Comparison of ENCODE assay signal across 23 mouse cellular contexts in genomic region chr10:119421418-119421817, GRCm38 (mm10). TPM values are rescaled to one million over a fixed set of nuclear protein-coding genes. Genes with fewer than 3 reads are reported as not detected.
DNase-seq lines count a peak whose midpoint lies in the region; ATAC-seq and TF ChIP-seq lines count a peak whose summit lies in the region.
"Had no signal": no experiment of that assay in that cellular context is flagged by ENCODE, and none has a peak within 500 bp of the region (broad histone marks: within the 10 kb centered on the region; RNA-seq: fewer than 3 reads in every experiment).

No protein-coding gene starts in this region.

- intact Hi-C loops in left cerebral cortex, postnatal 36 days (cut with DNase I), result no loop called here

- H3K4me3 ChIP-seq in intestine, embryonic 16.5 days (ENCODE audit: low read length), result no peak overlapping the region
- H3K4me3 ChIP-seq in intestine, embryonic 15.5 days (replicated peaks), result no peak overlapping the region
- H3K4me3 ChIP-seq in CH12.LX (replicated peaks in 1 of 3; ENCODE audit: low read depth in 2 of 3, low read length in 2 of 3, poor library complexity in 1 of 3), result no peak overlapping the region
- no peak overlapping the region for H3K4me3 ChIP-seq in liver, embryonic 15.5 days (replicated peaks)
- H3K4me3 ChIP-seq in stomach, postnatal 0 days (ENCODE audit: low read depth, low read length), result no peak overlapping the region
- no peak overlapping the region for H3K4me3 ChIP-seq in forebrain, embryonic 11.5 days (ENCODE audit: low read depth, low read length)
- H3K4me3 ChIP-seq: embryonic facial prominence, embryonic 12.5 days; forebrain, embryonic 12.5 days; heart, embryonic 10.5 days; hindbrain, embryonic 10.5 days; midbrain, embryonic 10.5 days had no signal

- no peaks in the 10 kb centered on the region for H3K27me3 ChIP-seq in intestine, embryonic 16.5 days (replicated peaks; ENCODE audit: control insufficient read depth, insufficient read depth, low read length)
- no peaks in the 10 kb centered on the region for H3K27me3 ChIP-seq in intestine, embryonic 15.5 days (replicated peaks)
- H3K27me3 ChIP-seq in CH12.LX (replicated peaks), result no peaks in the 10 kb centered on the region
- no peaks in the 10 kb centered on the region for H3K27me3 ChIP-seq in liver, embryonic 15.5 days
- H3K27me3 ChIP-seq in stomach, postnatal 0 days (ENCODE audit: control insufficient read depth, insufficient read depth, low read length), result no peaks in the 10 kb centered on the region
- no peaks in the 10 kb centered on the region for H3K27me3 ChIP-seq in forebrain, embryonic 11.5 days (ENCODE audit: control insufficient read depth, insufficient read depth, low read length)
- H3K27me3 ChIP-seq: embryonic facial prominence, embryonic 12.5 days; forebrain, embryonic 12.5 days had no signal

- in situ Hi-C loops in CH12.LX (cut with MboI; ENCODE audit: low pct_ligation_motif_present, low pct_unique_long_range_greater_than_20kb, low sequenced_read_pairs), result no loop called here

- no peaks in the 10 kb centered on the region for H3K4me1 ChIP-seq in intestine, embryonic 16.5 days (ENCODE audit: control insufficient read depth, insufficient read depth, low read length)
- H3K4me1 ChIP-seq in intestine, embryonic 15.5 days (replicated peaks), result no peaks in the 10 kb centered on the region
- H3K4me1 ChIP-seq in CH12.LX (ENCODE audit: control insufficient read depth in 1 of 2, insufficient read depth in 2 of 2), result peaks cover 2 to 7% of the 10 kb centered on the region in 2 experiments; a peak in 3 of 4 replicates
- H3K4me1 ChIP-seq in liver, embryonic 15.5 days (replicated peaks), result no peaks in the 10 kb centered on the region
- H3K4me1 ChIP-seq in stomach, postnatal 0 days (replicated peaks; ENCODE audit: control insufficient read depth, insufficient read depth), result no peaks in the 10 kb centered on the region
- no peaks in the 10 kb centered on the region for H3K4me1 ChIP-seq in forebrain, embryonic 11.5 days (replicated peaks; ENCODE audit: control insufficient read depth, insufficient read depth, low read length)
- H3K4me1 ChIP-seq: embryonic facial prominence, embryonic 12.5 days; forebrain, embryonic 12.5 days; hindbrain, embryonic 10.5 days; midbrain, embryonic 10.5 days had no signal

- no peak overlapping the region for H3K9ac ChIP-seq in intestine, embryonic 16.5 days (ENCODE audit: low read depth, low read length)
- no peak overlapping the region for H3K9ac ChIP-seq in intestine, embryonic 15.5 days
- H3K9ac ChIP-seq in CH12.LX (ENCODE audit: insufficient read depth, low read depth), result no peak overlapping the region
- H3K9ac ChIP-seq in liver, embryonic 15.5 days, result no peak overlapping the region
- H3K9ac ChIP-seq in stomach, postnatal 0 days (ENCODE audit: low read length), result no peak overlapping the region
- no peak overlapping the region for H3K9ac ChIP-seq in forebrain, embryonic 11.5 days (ENCODE audit: low read length)
- H3K9ac ChIP-seq: embryonic facial prominence, embryonic 12.5 days; forebrain, embryonic 12.5 days had no signal

- dilution Hi-C loops in CH12.LX (cut with MboI; ENCODE audit: extremely low pct_ligation_motif_present, extremely low pct_unique_long_range_greater_than_20kb, low sequenced_read_pairs), result no loop called here

- ATAC-seq in intestine, embryonic 16.5 days, result peak; percentile 40; the same call in 1 of the 2 replicates
- ATAC-seq in intestine, embryonic 15.5 days, result no peak
- ATAC-seq in liver, embryonic 15.5 days (ENCODE audit: insufficient read depth), result 0 out of 2 replicates have a peak, but pooled peaks have one; percentile 49
- ATAC-seq in stomach, postnatal 0 days (ENCODE audit: low FRiP score, low TSS enrichment), result peak; percentile 90
- no peak for ATAC-seq in forebrain, embryonic 11.5 days (replicated peaks; ENCODE audit: low FRiP score)
- ATAC-seq: activated CD4-positive, CD25-positive, alpha-beta regulatory T cell, adult 4 months; hindbrain, embryonic 16.5 days; intestine, postnatal 0 days; lung, postnatal 0 days had no signal

- no peak for TF ChIP-seq RAD21 in CH12.LX (IDR thresholded peaks at IDR 0.05; ENCODE audit: low read depth, low read length)

- H3K36me3 ChIP-seq in intestine, embryonic 16.5 days (ENCODE audit: control insufficient read depth, insufficient read depth, low read length), result no peaks in the 10 kb centered on the region
- H3K36me3 ChIP-seq in intestine, embryonic 15.5 days, result no peaks in the 10 kb centered on the region
- H3K36me3 ChIP-seq in CH12.LX (replicated peaks in 1 of 2; ENCODE audit: control insufficient read depth in 1 of 2, insufficient read depth in 1 of 2, low read length in 1 of 2), result peaks cover 0 to 31% of the 10 kb centered on the region in 2 experiments
- H3K36me3 ChIP-seq in liver, embryonic 15.5 days (replicated peaks), result no peaks in the 10 kb centered on the region
- no peaks in the 10 kb centered on the region for H3K36me3 ChIP-seq in stomach, postnatal 0 days (ENCODE audit: control insufficient read depth, insufficient read depth, low read length)
- H3K36me3 ChIP-seq in forebrain, embryonic 11.5 days (ENCODE audit: control insufficient read depth, insufficient read depth, low read length), result no peaks in the 10 kb centered on the region
- H3K36me3 ChIP-seq: embryonic facial prominence, embryonic 12.5 days; forebrain, embryonic 12.5 days; heart, embryonic 10.5 days; hindbrain, embryonic 10.5 days; midbrain, embryonic 10.5 days had no signal

- no peaks in the 10 kb centered on the region for H3K79me2 ChIP-seq in CH12.LX (replicated peaks; ENCODE audit: control insufficient read depth, extremely low read depth, insufficient read depth, poor library complexity, severe bottlenecking)

- no peaks in the 10 kb centered on the region for H3K9me3 ChIP-seq in intestine, embryonic 16.5 days (ENCODE audit: control insufficient read depth, low read length)
- no peaks in the 10 kb centered on the region for H3K9me3 ChIP-seq in intestine, embryonic 15.5 days
- no peaks in the 10 kb centered on the region for H3K9me3 ChIP-seq in CH12.LX (replicated peaks; ENCODE audit: low read length)
- H3K9me3 ChIP-seq in liver, embryonic 15.5 days (replicated peaks), result 0 out of 2 replicates have a peak, but pooled peaks cover 2% of the 10 kb centered on the region
- H3K9me3 ChIP-seq in stomach, postnatal 0 days (ENCODE audit: control insufficient read depth, low read length), result no peaks in the 10 kb centered on the region
- H3K9me3 ChIP-seq in forebrain, embryonic 11.5 days (ENCODE audit: control insufficient read depth, low read length), result no peaks in the 10 kb centered on the region
- H3K9me3 ChIP-seq: embryonic facial prominence, embryonic 12.5 days; forebrain, embryonic 12.5 days; heart, embryonic 10.5 days; hindbrain, embryonic 10.5 days; midbrain, embryonic 10.5 days had no signal

- no peak overlapping the region for H3K4me2 ChIP-seq in intestine, embryonic 16.5 days (ENCODE audit: low read depth, low read length)
- H3K4me2 ChIP-seq in intestine, embryonic 15.5 days (replicated peaks), result no peak overlapping the region
- no peak overlapping the region for H3K4me2 ChIP-seq in CH12.LX (ENCODE audit: insufficient read depth, low read depth, poor library complexity, severe bottlenecking)
- H3K4me2 ChIP-seq in liver, embryonic 15.5 days, result no peak overlapping the region
- H3K4me2 ChIP-seq in stomach, postnatal 0 days (replicated peaks; ENCODE audit: low read depth), result no peak overlapping the region
- H3K4me2 ChIP-seq in forebrain, embryonic 11.5 days (ENCODE audit: low read depth, low read length, severe bottlenecking), result no peak overlapping the region
- H3K4me2 ChIP-seq: embryonic facial prominence, embryonic 12.5 days; forebrain, embryonic 12.5 days had no signal

- WGBS in intestine, embryonic 16.5 days, result 44% methylated on average over 6 of the region's 6 CpGs
- 34% methylated on average over 6 of the region's 6 CpGs for WGBS in intestine, embryonic 15.5 days
- 26% methylated on average over 6 of the region's 6 CpGs for WGBS in liver, embryonic 15.5 days (ENCODE audit: insufficient replicate concordance)
- 29% methylated on average over 6 of the region's 6 CpGs for WGBS in stomach, postnatal 0 days
- 84% methylated on average over 6 of the region's 6 CpGs for WGBS in forebrain, embryonic 11.5 days

- no peak for TF ChIP-seq EP300 in CH12.LX (IDR thresholded peaks at IDR 0.05; ENCODE audit: low read length)
- no peak for TF ChIP-seq EP300 in stomach, postnatal 0 days (optimal IDR thresholded peaks at IDR 0.05)

- no peak for TF ChIP-seq POLR2A in CH12.LX (IDR thresholded peaks at IDR 0.05; ENCODE audit: low read depth, low read length)

- no peak for TF ChIP-seq CTCF in CH12.LX (conservative IDR thresholded peaks at IDR 0.05 in 1 of 2, IDR thresholded peaks at IDR 0.05 in 1 of 2; ENCODE audit: low read depth in 2 of 2, low read length in 2 of 2)
- TF ChIP-seq CTCF in stomach, postnatal 0 days (IDR thresholded peaks at IDR 0.05; ENCODE audit: low read depth), result no peak

- peak; percentile 6 for DNase-seq in CH12.LX (ENCODE audit: extremely low read depth)
- no peak for DNase-seq in stomach, postnatal 0 days (ENCODE audit: low spot score)
- no peak for DNase-seq in forebrain, embryonic 11.5 days (ENCODE audit: low spot score)
- DNase-seq in left cerebral cortex, postnatal 36 days (ENCODE audit: low spot score in 2 of 2), result no peak
- DNase-seq: adrenal gland, postnatal 14 days; cerebellum, adult 2 months; cerebellum, postnatal 25 days; kidney, postnatal 25 days; layer of hippocampus, postnatal 36 days had no signal

- H3K27ac ChIP-seq in intestine, embryonic 16.5 days (ENCODE audit: low read length), result no peak overlapping the region
- H3K27ac ChIP-seq in intestine, embryonic 15.5 days, result no peak overlapping the region
- H3K27ac ChIP-seq in CH12.LX (ENCODE audit: insufficient read depth, low read depth), result no peak overlapping the region
- H3K27ac ChIP-seq in liver, embryonic 15.5 days (replicated peaks), result no peak overlapping the region
- no peak overlapping the region for H3K27ac ChIP-seq in stomach, postnatal 0 days (replicated peaks)
- H3K27ac ChIP-seq in forebrain, embryonic 11.5 days (ENCODE audit: low read depth, low read length), result no peak overlapping the region
- H3K27ac ChIP-seq: embryonic facial prominence, embryonic 12.5 days; forebrain, embryonic 12.5 days; heart, embryonic 10.5 days; hindbrain, embryonic 10.5 days; midbrain, embryonic 10.5 days had no signal

TF ChIP-seq in CH12.LX, 34 proteins besides CTCF, POLR2A, EP300 and RAD21:
- no peak for TF ChIP-seq SIN3A (IDR thresholded peaks at IDR 0.05; ENCODE audit: low read length)
- no peak for TF ChIP-seq USF1 (IDR thresholded peaks at IDR 0.05; ENCODE audit: low read depth, low read length)

RNA-seq across cellular contexts. Expression of gene Grip1, which starts 32.2 kb away (rescaled TPM):
- 1.1 and 1.2 TPM in 2 replicates for polyA plus RNA-seq in intestine, embryonic 16.5 days (2015; fragmentation: Nextera tagmentation; extraction: Ambion mirVana)
- polyA plus RNA-seq in intestine, embryonic 15.5 days (2015; fragmentation: Nextera tagmentation; extraction: Ambion mirVana), result 1.7 TPM in 2 replicates
- total RNA-seq in CH12.LX (2012; rRNA removed), result 0.04 and 0.13 TPM in 2 replicates
- total RNA-seq in CH12.LX (2014; rRNA removed), result 0.09 and 0.12 TPM in 2 replicates
- 0.18 and 0.33 TPM in 2 replicates for polyA plus RNA-seq in CH12.LX (2012; ENCODE audit: insufficient read length, low read depth)
- 0.53 and 0.55 TPM in 2 replicates for polyA plus RNA-seq in liver, embryonic 15.5 days (2015; fragmentation: Nextera tagmentation; extraction: Ambion mirVana)
- 0.75 and 0.87 TPM in 2 replicates for polyA plus RNA-seq in stomach, postnatal 0 days (2015; fragmentation: Nextera tagmentation; extraction: Ambion mirVana)
- polyA plus RNA-seq in forebrain, embryonic 11.5 days (2014; fragmentation: Nextera tagmentation; extraction: Ambion mirVana), result 9.3 and 9.8 TPM in 2 replicates
- 10 to 100 TPM; 17.7 to 22.7 TPM for total RNA-seq in left cerebral cortex, postnatal 36 days (2021)
- total RNA-seq: gastrocnemius, adult 18-20 months; neutrophil, adult 5-6 weeks had no signal

Comparison
In these comparisons a context has a peak if more than half of its experiments do, and no peak if none do; other contexts are left out.
1. ATAC-seq: peak in intestine, embryonic 16.5 days (single experiment), liver, embryonic 15.5 days (single experiment) and stomach, postnatal 0 days (single experiment); none in intestine, embryonic 15.5 days (single experiment) and forebrain, embryonic 11.5 days (single experiment).